Mouse (Mus musculus) testis, postnatal 14 days (tissue): Measurements from ENCODE around the gene Fezf1.

ENCODE experiments used
- DNase-seq: peaks from one replicate; pipeline ENCODE4 v3.0.0; 2021; ENCODE audit warnings: low spot score

Gene Fezf1

GRCm38 (mm10) chr6:23247512-23248312 is 450 bp downstream of the Fezf1 start:
- no peak for DNase-seq

- DNase-seq: no peak
These were observed 1.2 kb downstream of the Fezf1 start for GRCm38 (mm10) chr6:23246790-23247511.

GRCm38 (mm10) chr6:23246061-23246789 is 1.9 kb downstream of the Fezf1 start:
- no peak for DNase-seq

GRCm38 (mm10) chr6:23245545-23246011 is 2.6 kb downstream of the Fezf1 start:
- no peak for DNase-seq

DNA sequence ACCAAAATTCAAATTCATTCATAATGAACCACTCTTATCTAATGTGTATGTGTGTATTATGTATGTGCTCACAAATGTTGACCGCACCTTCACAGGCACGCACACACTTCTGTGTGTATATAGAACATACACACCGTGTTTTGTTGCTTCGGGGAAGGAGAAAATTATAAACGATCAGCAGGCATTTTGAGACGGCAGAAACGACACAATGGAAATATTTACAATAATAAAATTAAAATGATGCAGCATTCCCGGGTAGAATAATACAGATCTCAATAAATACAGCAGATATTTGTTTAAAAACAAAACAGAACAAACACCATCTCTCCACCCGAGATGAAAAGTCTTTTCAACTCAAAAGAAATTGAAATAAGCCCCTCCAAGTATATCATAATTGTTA is 3.0 kb downstream of the Fezf1 start:
- DNase-seq: no peak

- no peak for DNase-seq
These were observed 4.1 kb downstream of the Fezf1 start for GRCm38 (mm10) chr6:23243821-23244760.

DNA sequence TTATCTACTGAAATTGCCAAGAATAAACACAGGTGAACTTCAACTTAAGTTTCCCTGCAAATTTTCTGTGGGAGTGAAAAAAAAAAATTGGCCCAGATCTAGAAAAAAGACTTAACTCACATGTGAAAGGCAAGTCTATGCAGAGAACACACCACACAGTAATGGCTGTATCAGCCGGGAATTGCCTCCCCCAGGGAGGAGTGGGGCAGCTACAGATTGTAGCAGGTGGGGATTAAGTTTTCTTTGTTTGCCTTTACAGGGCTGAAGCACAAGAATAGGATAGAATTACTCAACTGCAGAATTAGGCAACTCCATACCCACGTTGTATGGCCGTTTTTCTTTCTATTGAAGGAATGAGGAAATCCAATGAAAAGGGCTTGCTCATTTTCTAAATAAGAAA is 36.7 kb downstream of the Fezf1 start:
- no peak for DNase-seq

DNA sequence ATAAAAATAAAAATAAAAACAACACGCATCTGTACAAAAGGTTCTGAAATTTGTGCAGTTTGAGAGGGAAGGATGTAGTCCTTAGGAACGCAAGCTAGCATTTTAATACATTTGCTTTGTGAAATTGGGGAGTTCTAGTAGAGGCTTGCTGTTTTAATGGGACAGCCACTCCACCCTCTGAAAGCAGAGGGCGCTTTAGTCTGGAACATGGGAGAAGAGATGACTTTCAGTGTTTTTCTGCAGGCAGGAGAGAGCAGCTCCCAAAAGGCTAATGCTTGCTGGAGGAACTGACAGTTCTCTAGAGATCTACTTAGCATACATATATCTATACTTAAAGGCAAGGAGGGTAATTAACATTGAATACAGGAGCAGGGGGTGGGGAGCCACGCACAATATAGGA is 40.4 kb downstream of the Fezf1 start:
- DNase-seq: no peak

- no peak for DNase-seq
These were observed 45.5 kb downstream of the Fezf1 start for GRCm38 (mm10) chr6:23202630-23203029.
